In genomic region chr15:78796196-78797059, GRCm38 (mm10) we compare ENCODE assay signal across 10 mouse cellular contexts. TPM values are rescaled to one million over a fixed set of nuclear protein-coding genes. Genes with fewer than 3 reads are reported as not detected.
DNase-seq lines count a peak whose midpoint lies in the region; ATAC-seq and TF ChIP-seq lines count a peak whose summit lies in the region.
"Had no signal": no experiment of that assay in that cellular context is flagged by ENCODE, and none has a peak within 500 bp of the region (broad histone marks: within the 10 kb centered on the region; RNA-seq: fewer than 3 reads in every experiment).

No protein-coding gene starts in this region.

- peaks cover 17% of the 10 kb centered on the region for H3K4me1 ChIP-seq in kidney, embryonic 14.5 days (ENCODE audit: control insufficient read depth, insufficient read depth, low read length)
- H3K4me1 ChIP-seq: liver, embryonic 13.5 days had no signal

- no peaks in the 10 kb centered on the region for H3K36me3 ChIP-seq in C2C12 (ENCODE audit: control insufficient read depth, insufficient read depth)
- H3K36me3 ChIP-seq in kidney, embryonic 14.5 days (ENCODE audit: control insufficient read depth, insufficient read depth, low read length): no peaks in the 10 kb centered on the region
- H3K36me3 ChIP-seq: liver, embryonic 13.5 days had no signal

- H3K79me3 ChIP-seq in C2C12 (ENCODE audit: low read depth): no peaks in the 10 kb centered on the region

- H3K79me2 ChIP-seq in C2C12 (ENCODE audit: control insufficient read depth, insufficient read depth): peaks cover 5% of the 10 kb centered on the region

- DNase-seq in heart, adult 18-20 months: peak; percentile 71 to 81
- DNase-seq in heart, postnatal 25 days (ENCODE audit: low spot score): no peak
- DNase-seq in gastrocnemius, postnatal 14 days: peak; percentile 71
- no peak for DNase-seq in spleen, adult 18-20 months
- no peak for DNase-seq in urinary bladder, postnatal 4 days (ENCODE audit: low spot score in 2 of 2)
- DNase-seq in spleen, postnatal 36 days (ENCODE audit: low spot score in 2 of 2): no peak
- DNase-seq: liver, embryonic 13.5 days had no signal

- no peak overlapping the region for H3K9ac ChIP-seq in kidney, embryonic 14.5 days (ENCODE audit: low read depth, low read length)
- H3K9ac ChIP-seq: liver, embryonic 13.5 days had no signal

- 14% methylated on average over 25 of the region's 25 CpGs for WGBS in kidney, embryonic 14.5 days

- no peaks in the 10 kb centered on the region for H3K9me3 ChIP-seq in kidney, embryonic 14.5 days (ENCODE audit: control insufficient read depth, low read length)
- H3K9me3 ChIP-seq: liver, embryonic 13.5 days had no signal

- H3K27ac ChIP-seq in kidney, embryonic 14.5 days (ENCODE audit: low read depth, low read length): peak overlapping the region; percentile 32
- H3K27ac ChIP-seq: liver, embryonic 13.5 days had no signal

- ATAC-seq in kidney, embryonic 14.5 days (ENCODE audit: low FRiP score, low TSS enrichment): peak; percentile 89
- ATAC-seq: forebrain, embryonic 14.5 days had no signal

- no peak overlapping the region for H3ac ChIP-seq in C2C12 (ENCODE audit: control insufficient read depth, insufficient read length, low read depth)

- intact Hi-C loops in heart, postnatal 25 days (cut with DNase I): no loop called here
- intact Hi-C loops in gastrocnemius, postnatal 14 days (cut with DNase I; ENCODE audit: low total_unique reads): no loop called here

- H3K27me3 ChIP-seq in C2C12 (ENCODE audit: control insufficient read depth, insufficient read depth, insufficient read length): peaks cover under 1% of the 10 kb centered on the region
- peaks cover 28% of the 10 kb centered on the region for H3K27me3 ChIP-seq in kidney, embryonic 14.5 days (ENCODE audit: control insufficient read depth, insufficient read depth, low read length)

- no peak for TF ChIP-seq CTCF in C2C12 (IDR thresholded peaks at IDR 0.05; ENCODE audit: control insufficient read depth, insufficient read depth, insufficient read length)

- H3K4me3 ChIP-seq in C2C12 (ENCODE audit: insufficient read depth, poor library complexity, severe bottlenecking): no peak overlapping the region
- H3K4me3 ChIP-seq in kidney, embryonic 14.5 days (ENCODE audit: low read length): no peak overlapping the region
- H3K4me3 ChIP-seq: liver, embryonic 13.5 days had no signal

- peak overlapping the region; percentile 19 for H3K4me2 ChIP-seq in kidney, embryonic 14.5 days (replicated peaks; ENCODE audit: low read depth, low read length)
- H3K4me2 ChIP-seq: liver, embryonic 13.5 days had no signal

TF ChIP-seq in C2C12, 6 proteins besides CTCF, POLR2A, EP300 and RAD21:
- TF ChIP-seq MYOG (IDR thresholded peaks at IDR 0.05; ENCODE audit: control insufficient read depth, extremely low read depth, insufficient read length): no peak
- no peak for TF ChIP-seq USF1 (IDR thresholded peaks at IDR 0.05; ENCODE audit: low read depth)
- peak; percentile 90 for TF ChIP-seq MYOD1 (IDR thresholded peaks at IDR 0.05; ENCODE audit: control insufficient read depth, insufficient read length, low read depth)
- peak; percentile 32 for TF ChIP-seq MAX (IDR thresholded peaks at IDR 0.05)
- TF ChIP-seq CEBPB (IDR thresholded peaks at IDR 0.05; ENCODE audit: low read depth): no peak
- TF ChIP-seq FOSL1 (IDR thresholded peaks at IDR 0.05; ENCODE audit: insufficient read depth, low read length, poor library complexity, severe bottlenecking): no peak
TF ChIP-seq in C2C12: peak in this region for 2.

RNA-seq across cellular contexts. Expression of gene Card10, which starts 6.4 kb away (rescaled TPM):
- 10 to 100 TPM; 14.1 to 14.5 TPM for total RNA-seq in heart, adult 18-20 months (2021)
- 10 to 100 TPM; 14.8 to 18.3 TPM for total RNA-seq in heart, postnatal 25 days (2021)
- polyA plus RNA-seq in C2C12 (2012; fragmentation: generic; extraction: Trizol): 0.73 TPM
- total RNA-seq in gastrocnemius, postnatal 14 days (2021): 1 to 10 TPM; 9.6 to 9.7 TPM
- 6.1 and 10.2 TPM in 2 replicates for polyA plus RNA-seq in kidney, embryonic 14.5 days (2014; fragmentation: Nextera tagmentation; extraction: Ambion mirVana)

RNA-seq across cellular contexts. Expression of gene Mfng, which starts 23.2 kb away (rescaled TPM):
- total RNA-seq in heart, adult 18-20 months (2021): 10 to 100 TPM; 10.8 to 11.0 TPM
- 10 to 100 TPM; 11.6 to 13.2 TPM for total RNA-seq in heart, postnatal 25 days (2021)
- not detected for polyA plus RNA-seq in C2C12 (2012; fragmentation: generic; extraction: Trizol)
- total RNA-seq in gastrocnemius, postnatal 14 days (2021): 1 to 10 TPM; 5.6 to 7.1 TPM
- 12.4 and 15.4 TPM in 2 replicates for polyA plus RNA-seq in kidney, embryonic 14.5 days (2014; fragmentation: Nextera tagmentation; extraction: Ambion mirVana)

RNA-seq across cellular contexts. Expression of gene Cdc42ep1, which starts 46.0 kb away (rescaled TPM):
- total RNA-seq in heart, adult 18-20 months (2021): 10 to 100 TPM; 26.3 to 27.9 TPM
- 10 to 100 TPM; 34.1 to 41.0 TPM for total RNA-seq in heart, postnatal 25 days (2021)
- 55.2 TPM for polyA plus RNA-seq in C2C12 (2012; fragmentation: generic; extraction: Trizol)
- total RNA-seq in gastrocnemius, postnatal 14 days (2021): 10 to 100 TPM; 22.7 to 23.6 TPM
- 28.4 and 37.9 TPM in 2 replicates for polyA plus RNA-seq in kidney, embryonic 14.5 days (2014; fragmentation: Nextera tagmentation; extraction: Ambion mirVana)

RNA-seq across cellular contexts. Expression of gene Lgals2, which starts 58.9 kb away (rescaled TPM):
- not detected for total RNA-seq in heart, adult 18-20 months (2021)
- under 1 TPM; 0.62 to 0.64 TPM for total RNA-seq in heart, postnatal 25 days (2021)
- polyA plus RNA-seq in C2C12 (2012; fragmentation: generic; extraction: Trizol): 1.3 TPM
- total RNA-seq in gastrocnemius, postnatal 14 days (2021): not detected
- polyA plus RNA-seq in kidney, embryonic 14.5 days (2014; fragmentation: Nextera tagmentation; extraction: Ambion mirVana): 0.53 and 1.6 TPM in 2 replicates
- polyA plus RNA-seq: forebrain, embryonic 14.5 days had no signal

Comparison
In these comparisons a context has a peak if more than half of its experiments do, and no peak if none do; other contexts are left out.
1. DNase-seq: peak in heart, adult 18-20 months (2 of 2) and gastrocnemius, postnatal 14 days (single experiment); none in heart, postnatal 25 days (single experiment), spleen, adult 18-20 months (0 of 2), urinary bladder, postnatal 4 days (0 of 2) and spleen, postnatal 36 days (0 of 2).